Mouse (Mus musculus) kidney, embryonic 16.5 days (tissue): ENCODE measurements around the gene Cdkal1. TPM values are rescaled to one million over a fixed set of nuclear protein-coding genes. Genes with fewer than 3 reads are reported as not detected.

ENCODE experiments used
- ATAC-seq: fragments of 200-750 bp; cut with Nextera tagmentation; 2 replicates; pipeline ENCODE4 v1.8.0; 2017; ENCODE audit warnings: moderate TSS enrichment; ENCODE audit not compliant: low FRiP score, low TSS enrichment
- H3K27ac ChIP-seq: fragments of 300-500 bp; sonication (generic); 2 replicates; pipeline ENCODE4 v1.5.1; 2014; ENCODE audit warnings: low read length
- H3K27me3 ChIP-seq: fragments of 300-500 bp; sonication (generic); 2 replicates; pipeline ENCODE4 v1.6.1; 2014; ENCODE audit warnings: low read length, control low read depth, mixed read lengths; ENCODE audit not compliant: insufficient read depth
- H3K36me3 ChIP-seq: fragments of 300-500 bp; sonication (generic); 2 replicates; pipeline ENCODE4 v1.6.1; 2014; ENCODE audit warnings: low read length, control low read depth, mixed read lengths; ENCODE audit not compliant: insufficient read depth
- H3K4me1 ChIP-seq: fragments of 300-500 bp; sonication (generic); 2 replicates; pipeline ENCODE4 v1.6.1; 2014; ENCODE audit warnings: low read length, control low read depth, mixed read lengths; ENCODE audit not compliant: insufficient read depth
- H3K4me2 ChIP-seq: fragments of 300-500 bp; sonication (generic); replicated peaks from 2 replicates; pipeline ENCODE4 v1.6.1; 2014; ENCODE audit warnings: low read depth, low read length
- H3K4me3 ChIP-seq: fragments of 300-500 bp; sonication (generic); 2 replicates; pipeline ENCODE4 v1.5.1; 2014; ENCODE audit warnings: mild to moderate bottlenecking, low read length
- H3K9ac ChIP-seq: fragments of 300-500 bp; sonication (generic); replicated peaks from 2 replicates; pipeline ENCODE4 v1.6.1; 2014; ENCODE audit warnings: low read length
- H3K9me3 ChIP-seq: fragments of 300-500 bp; sonication (generic); 2 replicates; pipeline ENCODE4 v1.6.1; 2016; ENCODE audit warnings: low read length, control low read depth
- WGBS: fragments of 180-500 bp; shearing (Covaris S2); extraction: QIAGEN DNeasy Blood & Tissue Kit; methylation state at CpG from one replicate; pipeline ENCODE4 v1.1.7; 2014; 5-methylcytosine and 5-hydroxymethylcytosine counted together
- polyA plus RNA-seq: library from polyadenylated mRNA; unstranded; fragments of >200 nt; fragmentation: Nextera tagmentation; extraction: Ambion mirVana; gene quantifications from 2 replicates; pipeline ENCODE4 v1.2.1, GENCODE M21; 2015

Cdkal1 gene
- polyA plus RNA-seq, 1 experiment from 2014 or later, result 31.3 TPM

- no peak overlapping the region for H3K27ac ChIP-seq
- no peak overlapping the region for H3K4me2 ChIP-seq
- WGBS, result 70% methylated on average over 3 of the region's 3 CpGs
Observed at GRCm38 (mm10) chr13:29635581-29635980, 219.9 kb downstream of the Cdkal1 start.

GRCm38 (mm10) chr13:29631342-29631741, 224.1 kb downstream of the Cdkal1 start:
- H3K4me3 ChIP-seq, result no peak overlapping the region
- no peaks in the 10 kb centered on the region for H3K27me3 ChIP-seq
- 68% methylated on average over 5 of the region's 5 CpGs for WGBS
- no peaks in the 10 kb centered on the region for H3K9me3 ChIP-seq
- peaks cover 9% of the 10 kb centered on the region for H3K4me1 ChIP-seq
- no peak overlapping the region for H3K4me2 ChIP-seq
- H3K36me3 ChIP-seq, result no peaks in the 10 kb centered on the region
- no peak overlapping the region for H3K27ac ChIP-seq
- no peak for ATAC-seq
- H3K9ac ChIP-seq, result no peak overlapping the region

More at GRCm38 (mm10) chr13:29635581-29635980, 219.9 kb downstream of the Cdkal1 start:
- Histone ChIP-seq H3K36me3 (no peaks in the 10 kb centered on the region), H3K27me3 (no peaks in the 10 kb centered on the region), H3K9ac (no peak overlapping the region), H3K9me3 (no peaks in the 10 kb centered on the region), H3K4me3 (no peak overlapping the region), H3K4me1 (peaks cover 4% of the 10 kb centered on the region; the same call in 1 of the 2 replicates)
- ATAC-seq, result no peak

- Histone ChIP-seq H3K36me3 (no peaks in the 10 kb centered on the region), H3K9me3 (no peaks in the 10 kb centered on the region), H3K27me3 (no peaks in the 10 kb centered on the region), H3K4me2 (no peak overlapping the region), H3K4me1 (peaks cover 5% of the 10 kb centered on the region; the same call in 1 of the 2 replicates), H3K9ac (no peak overlapping the region), H3K4me3 (no peak overlapping the region), H3K27ac (no peak overlapping the region)
- WGBS, result 41% methylated on average over 5 of the region's 5 CpGs
- peak; percentile 57; the same call in 1 of the 2 replicates for ATAC-seq
Observed at GRCm38 (mm10) chr13:29628607-29629006, 226.9 kb downstream of the Cdkal1 start.

- Histone ChIP-seq H3K9me3 (no peaks in the 10 kb centered on the region), H3K27ac (no peak overlapping the region), H3K9ac (no peak overlapping the region), H3K4me2 (no peak overlapping the region), H3K4me3 (no peak overlapping the region), H3K27me3 (no peaks in the 10 kb centered on the region), H3K36me3 (no peaks in the 10 kb centered on the region), H3K4me1 (peaks cover 5% of the 10 kb centered on the region; the same call in 1 of the 2 replicates)
- WGBS, result 88% methylated on average over 7 of the region's 7 CpGs
- no peak for ATAC-seq
Observed at GRCm38 (mm10) chr13:29627438-29628124, 227.9 kb downstream of the Cdkal1 start.

- no peaks in the 10 kb centered on the region for H3K9me3 ChIP-seq
- 70% methylated on average over 1 of the region's 1 CpGs for WGBS
- H3K36me3 ChIP-seq, result no peaks in the 10 kb centered on the region
- H3K4me3 ChIP-seq, result no peak overlapping the region
- no peak overlapping the region for H3K27ac ChIP-seq
- H3K27me3 ChIP-seq, result no peaks in the 10 kb centered on the region
- H3K4me2 ChIP-seq, result no peak overlapping the region
- ATAC-seq, result no peak
- H3K9ac ChIP-seq, result no peak overlapping the region
- peaks cover 5% of the 10 kb centered on the region; the same call in 1 of the 2 replicates for H3K4me1 ChIP-seq
Observed at GRCm38 (mm10) chr13:29624929-29625328, 230.5 kb downstream of the Cdkal1 start.

- no peak overlapping the region for H3K27ac ChIP-seq
- H3K4me2 ChIP-seq, result no peak overlapping the region
- WGBS, result 71% methylated on average over 1 of the region's 1 CpGs
- ATAC-seq, result no peak
- no peak overlapping the region for H3K4me3 ChIP-seq
- no peaks in the 10 kb centered on the region for H3K27me3 ChIP-seq
- H3K9me3 ChIP-seq, result no peaks in the 10 kb centered on the region
- no peak overlapping the region for H3K9ac ChIP-seq
- H3K36me3 ChIP-seq, result no peaks in the 10 kb centered on the region
- H3K4me1 ChIP-seq, result peaks cover 13% of the 10 kb centered on the region
Observed at GRCm38 (mm10) chr13:29623636-29624239, 231.7 kb downstream of the Cdkal1 start.

- 75% methylated on average over 7 of the region's 7 CpGs for WGBS
- no peak overlapping the region for H3K27ac ChIP-seq
- no peak overlapping the region for H3K4me3 ChIP-seq
- no peak for ATAC-seq
- H3K36me3 ChIP-seq, result no peaks in the 10 kb centered on the region
- H3K4me2 ChIP-seq, result no peak overlapping the region
- no peak overlapping the region for H3K9ac ChIP-seq
- peaks cover 8% of the 10 kb centered on the region for H3K4me1 ChIP-seq
- no peaks in the 10 kb centered on the region for H3K9me3 ChIP-seq
- H3K27me3 ChIP-seq, result no peaks in the 10 kb centered on the region
Observed at GRCm38 (mm10) chr13:29621881-29622280, 233.6 kb downstream of the Cdkal1 start.

GRCm38 (mm10) chr13:29621363-29621762, 234.1 kb downstream of the Cdkal1 start:
- H3K27me3 ChIP-seq, result no peaks in the 10 kb centered on the region
- no peak overlapping the region for H3K4me2 ChIP-seq
- WGBS, result 100% methylated on average over 1 of the region's 1 CpGs
- no peaks in the 10 kb centered on the region for H3K9me3 ChIP-seq
- H3K4me3 ChIP-seq, result no peak overlapping the region
- H3K27ac ChIP-seq, result no peak overlapping the region
- H3K4me1 ChIP-seq, result peaks cover 8% of the 10 kb centered on the region
- no peak for ATAC-seq
- H3K9ac ChIP-seq, result no peak overlapping the region
- no peaks in the 10 kb centered on the region for H3K36me3 ChIP-seq

GRCm38 (mm10) chr13:29620826-29621225, 234.6 kb downstream of the Cdkal1 start:
- Histone ChIP-seq H3K27me3 (no peaks in the 10 kb centered on the region), H3K4me2 (no peak overlapping the region), H3K27ac (no peak overlapping the region), H3K4me1 (peaks cover 8% of the 10 kb centered on the region), H3K36me3 (no peaks in the 10 kb centered on the region), H3K9me3 (no peaks in the 10 kb centered on the region), H3K4me3 (no peak overlapping the region), H3K9ac (no peak overlapping the region)
- WGBS, result 81% methylated on average over 7 of the region's 7 CpGs
- ATAC-seq, result no peak

- WGBS, result 94% methylated on average over 3 of the region's 3 CpGs
- Histone ChIP-seq H3K4me2 (no peak overlapping the region), H3K27ac (no peak overlapping the region), H3K9me3 (no peaks in the 10 kb centered on the region), H3K4me3 (no peak overlapping the region), H3K27me3 (no peaks in the 10 kb centered on the region), H3K9ac (no peak overlapping the region), H3K36me3 (no peaks in the 10 kb centered on the region), H3K4me1 (peaks cover 8% of the 10 kb centered on the region)
- ATAC-seq, result no peak
Observed at GRCm38 (mm10) chr13:29616654-29617171, 238.8 kb downstream of the Cdkal1 start.
